Mouse (Mus musculus): ENCODE data around the gene Magi1.

The Magi1 gene

DNA sequence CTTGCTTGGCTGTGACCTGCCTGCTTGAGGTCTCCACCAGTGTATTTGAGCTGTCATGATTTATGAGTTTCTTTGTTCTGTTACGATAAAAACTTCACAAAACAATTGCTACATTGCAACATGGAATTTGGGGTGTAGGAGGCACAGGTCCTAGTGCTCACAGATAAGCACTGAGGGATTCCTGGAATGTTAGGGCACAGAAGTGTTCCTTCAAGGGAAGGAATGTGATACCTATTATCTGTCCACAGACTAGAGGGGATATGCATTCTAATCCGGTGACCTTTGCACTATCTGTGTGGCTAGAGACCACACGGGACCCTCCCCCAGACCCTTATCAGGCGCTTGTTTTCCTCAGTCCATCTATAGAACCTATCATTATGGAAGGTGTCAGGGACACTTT is 132.8 kb downstream of the Magi1 start:
- ChIA-PET CTCF (interaction anchor here in 2 of 4 experiments (1.4 kb wide), 2 partner anchors 11 kb away, joined by 3 to 5 read pairs; no protein-coding TSS in a partner anchor), POLR2A (no interaction called here)

DNA sequence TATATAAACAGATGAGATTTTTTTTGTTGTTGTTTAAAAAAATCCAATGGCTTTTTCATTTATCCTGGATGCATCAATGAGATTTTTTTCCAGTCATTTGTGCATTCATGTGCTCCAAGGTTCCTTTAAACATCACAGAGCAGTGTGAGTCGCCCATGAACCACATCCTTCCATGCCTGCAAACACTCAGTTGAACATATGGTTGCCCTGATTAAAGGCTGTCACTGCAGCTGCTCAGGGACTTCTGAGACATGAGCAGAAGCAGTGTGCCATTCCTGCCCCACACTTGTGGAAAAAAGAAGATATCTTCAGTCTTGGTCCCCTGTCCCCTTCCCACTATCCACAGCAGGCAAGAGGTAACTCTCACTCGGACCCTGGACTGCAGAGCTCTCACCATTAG is 133.9 kb downstream of the Magi1 start:
- ChIA-PET POLR2A (interaction anchor here in 1 of 4 experiments (0.6 kb wide), 1 partner anchor 939 kb away, joined by 4 read pairs; no protein-coding TSS in a partner anchor), CTCF (interaction anchor here in 1 of 4 experiments (1.4 kb wide), 1 partner anchor 10 kb away, joined by 3 read pairs; no protein-coding TSS in a partner anchor)

DNA sequence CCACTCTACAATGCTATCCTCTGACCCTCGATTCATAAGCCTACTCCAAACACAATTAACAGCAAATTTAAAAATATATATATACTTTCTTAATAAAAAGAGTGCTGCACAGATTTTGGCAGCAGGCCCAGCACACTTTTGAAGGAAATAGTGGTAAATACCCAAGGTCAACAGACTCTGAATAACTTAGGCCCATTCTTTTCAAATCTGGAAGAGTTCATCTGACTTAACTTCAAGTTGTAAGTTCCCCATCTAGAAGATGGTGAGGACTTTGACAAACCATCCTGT is 137.6 kb downstream of the Magi1 start:
- ChIA-PET POLR2A (no interaction called here), CTCF (no interaction called here)

DNA sequence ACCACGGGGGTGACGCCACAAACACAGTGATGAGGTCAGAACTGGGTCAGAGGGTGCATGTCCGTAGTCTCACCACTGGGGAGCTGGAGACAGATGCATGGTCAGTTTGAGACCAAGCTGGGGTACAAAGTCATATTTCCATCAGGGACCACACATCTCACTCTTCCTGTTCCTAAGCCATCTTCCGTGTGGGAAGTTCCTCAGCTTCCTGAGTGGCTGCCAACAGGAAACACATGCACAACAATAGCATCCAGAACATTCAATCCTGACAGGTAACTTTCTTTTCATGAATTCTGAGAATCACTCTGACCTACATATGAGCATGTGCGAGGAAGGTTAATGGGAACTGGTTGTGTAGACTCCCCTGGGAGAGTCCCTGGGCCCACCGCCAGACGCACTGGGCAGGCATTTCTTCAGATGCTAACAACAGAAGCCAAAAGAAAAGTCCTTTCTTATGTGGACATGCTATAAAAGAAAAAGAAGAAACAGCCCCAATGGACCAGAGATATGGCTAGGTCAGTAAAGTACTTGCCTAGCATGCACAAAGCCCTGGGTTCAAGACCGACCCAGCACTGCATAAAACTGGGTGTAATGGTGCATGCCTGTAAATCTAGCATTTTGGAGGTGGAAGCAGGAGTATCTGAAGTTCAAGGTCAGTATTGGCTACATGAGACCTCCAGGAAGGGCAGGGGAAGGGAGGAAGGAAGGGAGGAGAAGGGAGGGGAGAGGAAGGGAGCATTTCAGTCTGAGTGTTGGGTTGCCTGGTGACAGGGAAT is 138.1 kb downstream of the Magi1 start:
- ChIA-PET POLR2A (interaction anchor here in 1 of 4 experiments (1.3 kb wide), 1 partner anchor 9 kb away, joined by 4 read pairs; no protein-coding TSS in a partner anchor), CTCF (no interaction called here)

DNA sequence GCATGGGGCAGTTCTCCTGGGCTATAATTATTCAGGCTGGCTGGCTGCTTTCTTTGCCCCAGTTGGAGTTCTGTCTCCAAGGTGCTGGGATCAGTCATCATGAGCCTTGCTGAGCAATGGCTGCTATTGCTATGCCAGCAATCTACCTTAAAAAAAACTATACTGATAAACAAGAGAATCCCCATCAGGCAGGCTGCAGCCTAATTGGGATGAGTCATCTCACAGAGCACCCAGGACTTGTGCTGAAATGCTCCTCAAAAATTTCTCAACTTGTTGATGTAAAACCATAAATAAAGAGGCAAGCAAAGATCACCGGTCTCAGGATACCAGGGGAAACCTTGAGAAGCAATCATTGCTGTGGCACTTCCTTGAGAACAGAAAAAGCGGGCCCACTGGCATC is 141.2 kb downstream of the Magi1 start:
- CTCF ChIA-PET: no interaction called here
- POLR2A ChIA-PET: no interaction called here

DNA sequence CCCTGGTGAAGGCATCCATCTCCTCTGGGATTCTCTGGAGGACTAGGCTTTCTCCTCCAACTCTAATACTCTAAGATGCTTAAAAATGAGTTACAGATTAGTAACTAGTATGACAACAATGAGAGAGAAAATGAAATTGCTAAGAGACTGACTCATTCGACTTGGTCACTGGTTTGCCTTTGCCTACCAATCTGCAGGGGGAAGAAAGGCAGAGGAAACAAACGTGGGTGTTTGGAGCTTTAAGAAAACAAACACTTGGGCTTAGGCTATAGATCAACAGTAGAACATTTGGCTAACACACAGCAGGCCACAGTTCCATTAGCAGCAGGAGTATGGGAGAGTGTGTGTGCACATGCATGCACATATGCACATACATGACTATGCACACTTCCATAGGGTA is 142.2 kb downstream of the Magi1 start:
- CTCF ChIA-PET: no interaction called here
- POLR2A ChIA-PET: no interaction called here

DNA sequence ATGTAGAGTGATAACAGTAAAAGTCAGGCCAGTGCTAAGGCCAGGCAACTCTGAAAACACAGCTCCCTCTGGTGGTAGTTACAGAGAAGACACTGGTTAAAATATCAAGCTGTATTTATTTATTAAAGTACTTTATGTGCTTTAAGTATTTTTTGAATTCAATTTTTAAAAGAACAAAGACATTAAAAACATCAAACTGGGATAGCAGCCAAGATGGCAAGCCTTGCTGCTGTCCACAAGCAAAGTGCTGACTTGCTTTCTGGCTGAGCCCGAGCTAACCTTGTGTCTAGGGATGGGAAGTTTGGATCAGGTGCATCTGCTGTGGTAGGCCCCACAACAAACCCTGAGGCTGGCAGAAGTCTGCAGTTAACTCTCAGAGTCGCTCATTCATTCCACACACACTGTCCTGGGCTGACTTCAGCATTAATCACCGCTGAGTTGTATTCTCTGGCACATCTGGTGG is 143.7 kb downstream of the Magi1 start:
- ChIA-PET CTCF (interaction anchor here (0.5 to 2.1 kb wide), 47 partner anchors 10 to 1113 kb away, joined by 3 to 11 read pairs (median 4); no protein-coding TSS in a partner anchor), POLR2A (interaction anchor here in 3 of 4 experiments (0.5 to 0.9 kb wide), 6 partner anchors 42 to 382 kb away, joined by 3 to 5 read pairs (median 3); no protein-coding TSS in a partner anchor)

DNA sequence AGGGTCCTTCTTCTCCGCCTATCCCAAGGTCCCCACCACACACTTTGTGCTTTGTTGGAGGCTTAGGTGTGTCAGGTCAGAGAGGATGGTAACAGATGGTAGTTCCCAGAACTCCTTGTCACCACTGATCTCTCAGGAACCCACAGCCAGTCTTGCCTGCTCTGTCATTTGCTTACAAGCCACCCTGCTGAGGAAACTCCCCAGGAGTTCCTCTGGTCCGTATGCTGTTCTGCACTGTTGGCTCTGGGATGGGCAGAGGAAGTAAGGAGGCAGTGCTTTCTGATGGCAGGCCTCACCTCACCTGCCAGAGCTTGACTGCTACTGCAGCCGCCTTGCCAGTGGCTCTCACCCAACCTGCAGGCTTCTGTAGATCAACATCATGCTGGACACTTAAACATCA is 147.0 kb downstream of the Magi1 start:
- ChIA-PET CTCF (interaction anchor here in 1 of 4 experiments (0.5 kb wide), 1 partner anchor 27 kb away, joined by 3 read pairs; no protein-coding TSS in a partner anchor), POLR2A (interaction anchor here in 1 of 4 experiments (1.1 to 2.1 kb wide), 2 partner anchors 9 to 11 kb away, joined by 3 to 8 read pairs; no protein-coding TSS in a partner anchor)

DNA sequence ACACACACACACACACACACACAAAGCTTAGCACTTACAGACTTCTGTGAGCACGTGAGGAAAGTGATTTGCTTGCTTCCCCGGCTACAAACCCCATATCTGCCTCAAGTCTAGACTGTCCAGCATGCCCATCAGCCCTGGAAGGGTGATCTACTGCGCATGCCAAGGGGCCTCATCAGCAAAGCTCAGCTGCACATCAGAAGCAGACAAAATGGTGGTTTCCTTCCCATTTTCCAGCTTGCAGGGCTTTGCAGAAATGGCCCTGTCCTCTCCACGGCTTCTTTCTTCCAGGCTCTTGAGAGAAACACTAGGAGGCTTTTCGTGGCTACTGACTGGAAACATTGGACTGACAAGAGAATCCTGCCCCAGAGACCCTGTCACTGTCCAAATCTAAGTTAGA is 149.6 kb downstream of the Magi1 start:
- POLR2A ChIA-PET: interaction anchor here in 1 of 4 experiments (1.2 kb wide), 1 partner anchor 55 kb away, joined by 3 read pairs; no protein-coding TSS in a partner anchor
- CTCF ChIA-PET: no interaction called here

DNA sequence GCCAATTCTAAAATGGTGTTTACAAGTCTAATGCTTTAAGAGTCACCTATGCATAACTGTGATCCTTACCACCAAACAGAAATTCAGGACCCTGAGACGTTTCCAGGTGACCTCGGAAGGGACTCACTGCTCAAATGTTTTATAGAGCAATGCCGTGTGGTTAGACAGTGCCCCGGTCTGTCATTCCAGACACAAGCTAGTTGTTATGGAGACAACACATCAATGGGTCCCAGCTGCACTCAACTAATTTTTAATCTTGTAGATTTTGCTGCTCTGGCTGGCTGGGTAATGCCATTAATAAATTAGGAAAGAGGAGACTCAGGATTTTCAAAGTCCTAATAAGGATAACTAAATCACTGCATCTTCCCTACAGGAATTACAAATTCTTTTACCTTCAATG is 151.7 kb downstream of the Magi1 start:
- ChIA-PET POLR2A (no interaction called here), CTCF (interaction anchor here in 1 of 4 experiments (0.6 kb wide), 1 partner anchor 92 kb away, joined by 7 read pairs; no protein-coding TSS in a partner anchor)

DNA sequence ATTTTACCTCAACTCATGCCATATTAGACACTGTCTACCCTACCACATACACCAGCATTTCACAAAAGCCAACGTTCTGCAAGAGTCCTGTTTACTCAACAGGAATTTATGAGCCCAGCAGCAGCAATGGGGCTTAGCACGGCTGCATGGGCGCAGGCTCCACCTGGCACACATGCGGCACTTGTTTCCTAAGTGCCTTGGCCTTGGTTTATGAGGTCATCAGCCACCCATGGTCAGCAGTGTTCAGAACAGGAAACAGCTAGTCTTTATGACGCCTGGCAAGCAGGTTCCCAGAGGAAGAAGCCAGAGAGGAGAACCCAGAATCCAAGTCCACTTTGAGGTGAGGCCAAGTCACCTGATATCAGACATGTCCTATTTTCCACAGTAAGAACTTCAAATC is 153.3 kb downstream of the Magi1 start:
- ChIA-PET CTCF (interaction anchor here in 1 of 4 experiments (1.1 kb wide), 1 partner anchor 10 kb away, joined by 4 read pairs; no protein-coding TSS in a partner anchor), POLR2A (interaction anchor here in 1 of 4 experiments (0.6 to 1.7 kb wide), 2 partner anchors 12 to 26 kb away, joined by 3 to 5 read pairs; no protein-coding TSS in a partner anchor)

DNA sequence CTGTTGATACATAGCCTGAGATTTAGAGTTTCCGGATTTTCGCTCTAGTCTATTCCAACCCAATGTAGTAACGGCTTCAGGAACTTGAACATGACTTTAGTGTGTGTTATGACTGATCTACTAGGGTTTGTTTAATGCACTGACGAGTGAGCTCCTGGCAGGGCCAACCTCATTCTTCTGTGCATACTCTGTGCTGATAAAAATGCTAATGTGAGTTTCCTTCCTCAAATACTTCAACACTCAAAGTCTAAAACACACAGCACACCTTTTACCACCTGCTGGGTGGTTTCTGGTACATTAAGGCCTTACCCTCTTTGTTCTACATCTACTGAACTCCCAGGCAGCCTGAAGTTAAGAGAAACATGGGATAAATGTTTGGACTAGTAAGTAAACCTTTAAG is 157.0 kb downstream of the Magi1 start:
- ChIA-PET POLR2A (interaction anchor here in 1 of 4 experiments (0.8 to 2.4 kb wide), 5 partner anchors 9 to 30 kb away, joined by 3 to 8 read pairs (median 3); no protein-coding TSS in a partner anchor), CTCF (interaction anchor here in 3 of 4 experiments (0.8 to 1.3 kb wide), 3 partner anchors 13 to 16 kb away, joined by 3 to 7 read pairs (median 3); no protein-coding TSS in a partner anchor)

DNA sequence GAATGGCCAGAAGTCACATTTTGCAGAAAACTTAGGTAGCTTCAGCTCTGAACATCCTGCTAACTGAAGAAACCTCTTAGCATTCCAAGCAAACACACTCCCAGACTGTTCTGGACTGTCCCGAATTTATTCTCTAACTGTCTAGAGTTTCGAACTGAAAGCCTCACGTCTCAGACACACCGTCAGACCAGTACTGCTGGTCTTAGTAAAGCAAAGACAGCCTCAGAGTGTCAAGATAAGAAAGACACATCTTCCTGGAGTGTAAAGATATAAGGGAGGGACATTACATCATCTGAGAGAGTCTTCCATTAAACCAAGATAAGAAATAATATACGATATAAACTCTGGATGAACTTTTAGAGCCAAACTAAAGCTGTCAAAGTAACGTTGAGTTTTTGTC is 158.6 kb downstream of the Magi1 start:
- CTCF ChIA-PET: interaction anchor here in 2 of 4 experiments (0.6 to 1.3 kb wide), 4 partner anchors 15 to 342 kb away, joined by 3 to 4 read pairs (median 3); no protein-coding TSS in a partner anchor
- POLR2A ChIA-PET: interaction anchor here in 1 of 4 experiments (2.4 kb wide), 1 partner anchor 11 kb away, joined by 8 read pairs; no protein-coding TSS in a partner anchor

DNA sequence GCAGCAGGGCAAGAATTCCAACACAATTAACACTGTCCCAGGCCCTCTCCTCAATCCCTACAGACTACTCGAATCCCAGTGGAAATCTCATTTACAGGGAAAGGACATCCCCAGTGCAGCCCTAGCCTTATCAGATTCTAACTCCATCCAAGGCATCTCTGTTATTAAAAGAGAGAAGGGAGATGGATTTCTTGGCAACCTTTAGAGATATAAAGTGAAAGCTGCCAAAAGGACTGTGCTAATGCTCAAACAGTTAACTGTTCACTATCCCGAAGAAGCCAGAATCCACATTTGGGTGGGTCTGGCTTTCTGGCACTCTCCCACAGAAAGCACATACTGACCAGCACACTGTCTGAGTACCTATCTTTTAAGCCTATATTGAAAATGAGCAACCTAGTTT is 159.4 kb downstream of the Magi1 start:
- ChIA-PET CTCF (interaction anchor here in 2 of 4 experiments (0.6 to 1.3 kb wide), 3 partner anchors 16 to 100 kb away, joined by 3 to 4 read pairs (median 4); no protein-coding TSS in a partner anchor), POLR2A (interaction anchor here in 1 of 4 experiments (2.4 kb wide), 1 partner anchor 12 kb away, joined by 8 read pairs; no protein-coding TSS in a partner anchor)

DNA sequence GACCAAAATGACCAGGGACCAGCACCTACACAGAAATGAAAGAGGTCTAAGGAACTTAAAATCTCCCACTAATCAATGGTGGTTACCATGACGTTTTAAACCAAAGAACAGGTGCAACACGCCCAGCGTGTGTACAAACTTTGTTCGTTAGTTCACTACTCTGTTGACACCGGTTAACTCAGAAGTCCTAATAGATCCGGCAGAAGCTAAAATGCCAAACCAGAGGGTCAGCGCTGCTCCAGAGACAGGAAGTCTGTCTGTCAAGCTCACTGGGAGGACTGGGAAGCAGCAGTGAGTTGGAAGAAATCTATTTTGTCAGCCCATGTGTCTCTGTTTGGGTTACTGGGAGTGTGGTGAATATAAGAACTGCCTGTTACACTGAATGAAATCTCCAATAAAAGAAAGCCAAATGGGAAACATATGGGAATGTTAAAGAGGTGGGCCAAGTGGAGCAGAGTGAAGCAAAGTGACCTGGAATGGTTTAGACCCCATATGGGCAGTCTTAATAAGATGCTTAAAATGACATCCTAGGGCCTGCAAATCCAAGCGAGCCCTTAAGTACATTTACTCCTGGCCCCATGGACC is 161.1 kb downstream of the Magi1 start:
- ChIA-PET CTCF (interaction anchor here in 1 of 4 experiments (1.5 kb wide), 1 partner anchor 17 kb away, joined by 6 read pairs; no protein-coding TSS in a partner anchor), POLR2A (interaction anchor here in 1 of 4 experiments (1.0 kb wide), 1 partner anchor 32 kb away, joined by 3 read pairs; no protein-coding TSS in a partner anchor)

DNA sequence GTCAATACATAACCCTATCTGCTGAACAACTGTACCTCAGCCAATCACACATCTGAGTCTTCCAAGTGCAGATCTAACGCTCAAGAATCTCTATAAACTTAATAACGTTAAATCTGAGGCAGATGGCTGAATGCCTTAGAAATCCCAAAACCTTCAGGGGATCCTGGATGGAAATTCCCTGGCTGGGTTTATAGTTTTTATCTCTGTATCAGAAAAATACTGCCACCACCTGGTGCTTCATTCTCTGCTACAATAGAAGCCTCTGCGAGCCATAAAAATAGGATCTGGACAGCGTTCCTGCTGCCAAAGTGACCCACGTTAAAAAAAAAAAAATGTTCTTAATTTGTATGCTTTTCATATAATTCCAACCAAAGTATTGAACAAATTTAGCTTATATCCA is 162.2 kb downstream of the Magi1 start:
- POLR2A ChIA-PET: no interaction called here
- CTCF ChIA-PET: no interaction called here

DNA sequence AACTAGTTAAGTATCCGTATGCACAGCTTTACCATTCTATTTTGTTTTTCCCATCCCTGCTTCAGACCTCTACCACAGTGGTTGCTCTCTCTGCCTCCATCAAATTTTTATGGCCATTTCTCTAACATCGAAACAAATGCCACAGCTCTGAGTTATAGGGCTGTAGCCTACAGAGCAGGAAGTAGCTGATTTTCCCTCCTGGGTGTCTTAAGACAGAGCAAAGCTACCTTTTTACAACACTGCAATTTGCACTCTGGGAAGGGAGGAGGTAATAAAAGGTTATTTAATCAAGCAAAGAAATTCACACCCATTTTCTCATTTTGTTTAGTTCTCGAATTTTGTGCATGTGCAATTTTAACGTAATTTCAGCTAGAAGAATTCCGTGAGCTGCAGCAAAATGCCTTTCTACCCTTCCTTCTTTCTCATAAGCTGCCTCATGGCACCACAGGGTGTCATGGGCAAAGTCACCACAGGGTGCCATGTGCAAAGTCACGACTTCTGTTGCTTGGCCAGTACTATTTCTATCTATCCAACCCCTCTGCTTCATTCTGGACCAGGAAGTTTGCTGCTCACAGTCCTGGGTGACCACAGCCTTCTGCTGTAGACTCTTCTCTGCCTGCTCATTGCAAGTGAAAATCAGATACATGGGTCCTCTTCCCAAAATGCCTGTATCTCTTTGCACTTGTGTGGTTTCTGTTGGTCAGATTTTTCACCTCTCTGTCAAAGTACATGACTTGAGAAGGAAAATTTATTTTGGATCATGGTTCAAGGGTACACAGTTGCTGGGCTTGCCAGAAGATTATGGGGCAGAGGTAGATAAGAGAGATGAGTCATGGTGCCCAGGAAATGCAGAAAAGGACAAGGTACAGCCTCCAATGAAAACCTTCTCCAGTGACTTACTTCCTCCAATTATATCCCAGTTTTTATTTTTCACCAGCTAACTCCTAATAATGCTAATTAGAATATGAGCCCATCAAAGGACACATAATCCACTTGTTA is 167.0 kb downstream of the Magi1 start:
- ChIA-PET POLR2A (interaction anchor here in 1 of 4 experiments (0.8 to 1.8 kb wide), 2 partner anchors 10 to 14 kb away, joined by 3 to 5 read pairs; no protein-coding TSS in a partner anchor), CTCF (no interaction called here)

DNA sequence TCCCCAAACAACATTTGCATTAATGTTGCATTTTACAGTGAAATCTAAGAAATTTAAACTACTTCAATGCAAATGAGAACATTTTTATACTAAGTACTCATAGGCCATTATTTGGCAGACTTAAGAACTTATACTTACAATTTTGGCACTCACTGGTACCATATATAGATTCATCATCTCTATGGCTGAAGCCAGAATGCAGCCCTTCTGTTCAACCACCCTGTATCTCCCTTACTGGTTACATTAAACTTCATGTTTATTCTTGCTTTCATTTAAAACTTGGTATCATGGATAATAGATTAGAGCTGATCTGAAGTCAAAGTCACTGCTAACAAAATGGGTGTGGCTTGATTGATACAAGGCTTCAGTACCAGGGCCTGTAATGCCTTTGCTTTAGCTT is 171.9 kb downstream of the Magi1 start:
- ChIA-PET CTCF (interaction anchor here in 1 of 4 experiments (0.7 kb wide), 1 partner anchor 413 kb away, joined by 5 read pairs; no protein-coding TSS in a partner anchor), POLR2A (no interaction called here)
